In genomic region chr10:59050434-59050833, GRCm38 (mm10) we compare ENCODE assay signal across 12 mouse cellular contexts.
"Had no signal": no experiment of that assay in that cellular context is flagged by ENCODE, and none has a peak within 500 bp of the region (broad histone marks: within the 10 kb centered on the region; RNA-seq: fewer than 3 reads in every experiment).

No protein-coding gene starts in this region.

- H3K36me3 ChIP-seq: limb, embryonic 12.5 days; midbrain, embryonic 10.5 days; midbrain, embryonic 15.5 days; neural tube, embryonic 13.5 days; stomach, embryonic 15.5 days had no signal

- H3K9ac ChIP-seq: limb, embryonic 12.5 days; liver, embryonic 14.5 days; midbrain, embryonic 15.5 days; neural tube, embryonic 13.5 days; stomach, embryonic 15.5 days had no signal

- H3K4me2 ChIP-seq: limb, embryonic 12.5 days; midbrain, embryonic 15.5 days; neural tube, embryonic 13.5 days; stomach, embryonic 15.5 days had no signal

- H3K9me3 ChIP-seq: neural tube, embryonic 13.5 days; stomach, embryonic 15.5 days had no signal

- H3K27me3 ChIP-seq: limb, embryonic 12.5 days; midbrain, embryonic 15.5 days; neural tube, embryonic 13.5 days; stomach, embryonic 15.5 days had no signal

- H3K4me1 ChIP-seq: limb, embryonic 12.5 days; midbrain, embryonic 10.5 days; midbrain, embryonic 15.5 days; neural tube, embryonic 13.5 days; stomach, embryonic 15.5 days had no signal

- DNase-seq: kidney, postnatal 14 days; liver; lung, adult 18-20 months; lung, postnatal 4 days; retina, postnatal 1 day; thymus, postnatal 4 days had no signal

- H3K27ac ChIP-seq: limb, embryonic 12.5 days; liver, embryonic 14.5 days; midbrain, embryonic 10.5 days; midbrain, embryonic 15.5 days; neural tube, embryonic 13.5 days; stomach, embryonic 15.5 days had no signal

- H3K4me3 ChIP-seq: limb, embryonic 12.5 days; midbrain, embryonic 10.5 days; midbrain, embryonic 15.5 days; neural tube, embryonic 13.5 days; stomach, embryonic 15.5 days had no signal
